Mouse (Mus musculus) right cerebral cortex, adult 18-20 months (tissue): ENCODE results near the gene Catsper3.

Experiments
- DNase-seq: peaks from one replicate; pipeline ENCODE4 v3.0.0; 2022; ENCODE audit warnings: mixed read lengths

The Catsper3 gene

DNA sequence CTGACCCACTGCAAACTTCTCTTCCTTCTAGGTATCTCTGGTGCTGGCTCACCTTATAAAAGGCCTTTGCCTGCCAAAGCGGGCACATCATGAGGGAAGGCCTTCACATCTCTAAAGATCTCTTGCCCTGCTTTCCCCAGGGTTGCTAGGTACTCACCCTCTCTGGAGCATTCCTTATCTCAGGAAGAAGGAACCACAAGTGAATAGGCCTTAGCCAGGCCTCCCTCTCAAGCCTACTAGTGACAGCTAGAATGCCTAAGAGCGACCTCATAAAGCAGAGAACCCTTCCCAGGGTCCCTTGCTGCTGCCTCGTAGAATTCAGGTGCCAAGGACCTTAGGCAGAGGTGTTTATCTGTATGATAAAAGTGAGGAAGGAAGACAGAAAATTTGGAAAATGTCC lies at the start of gene Catsper3:
Catsper3 (plus strand) TSS at position 301 of the 400 bp plus-strand sequence.
- DNase-seq = no peak

DNA sequence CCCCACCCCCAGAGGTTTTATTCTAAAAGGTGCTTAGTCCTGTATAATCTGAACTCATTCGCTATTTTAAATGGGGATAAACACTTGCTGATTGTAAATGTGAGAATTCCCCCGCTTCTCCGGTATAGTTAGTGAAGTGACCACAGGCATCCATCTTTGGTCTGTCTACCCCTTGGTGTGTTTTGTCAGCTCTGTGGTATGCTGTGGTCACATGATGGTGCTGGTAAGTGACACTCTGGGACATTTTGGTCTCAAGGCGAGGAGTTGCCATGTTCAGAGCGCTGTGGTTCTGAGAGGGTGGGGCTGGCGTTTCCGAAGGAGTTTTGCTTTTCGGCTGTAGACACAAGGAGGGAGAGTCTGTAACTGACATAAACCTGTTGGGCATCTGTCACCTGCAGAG lies 46.5 kb upstream of the Catsper3 start:
- no peak for DNase-seq

- DNase-seq = peak; percentile 46
Measured at GRCm38 (mm10) chr13:55742306-55742705, 42.1 kb upstream of the Catsper3 start.

GRCm38 (mm10) chr13:55754380-55754779 lies 30.0 kb upstream of the Catsper3 start:
- no peak for DNase-seq

DNA sequence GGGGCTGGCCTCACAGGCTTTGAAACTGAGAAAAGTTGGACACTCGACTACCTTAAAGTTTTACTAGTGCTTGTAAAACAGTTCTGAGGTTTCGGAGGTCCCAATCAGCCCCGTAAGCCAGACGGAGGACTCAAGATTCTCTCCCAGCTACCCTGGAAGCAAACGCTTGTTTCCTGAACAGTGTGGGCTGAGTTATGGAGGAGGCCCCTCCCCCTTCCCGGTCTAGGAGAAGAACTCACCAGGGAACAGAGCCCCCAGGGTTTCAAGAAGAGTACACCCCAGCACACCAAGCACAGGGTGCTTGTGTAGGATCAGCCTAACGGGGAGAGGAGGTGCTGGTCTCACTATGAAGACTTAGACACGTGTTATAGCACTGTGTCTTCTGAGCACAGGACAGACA lies 27.6 kb upstream of the Catsper3 start:
- DNase-seq = no peak

- DNase-seq = no peak
Measured at GRCm38 (mm10) chr13:55757645-55758044, 26.7 kb upstream of the Catsper3 start.

DNA sequence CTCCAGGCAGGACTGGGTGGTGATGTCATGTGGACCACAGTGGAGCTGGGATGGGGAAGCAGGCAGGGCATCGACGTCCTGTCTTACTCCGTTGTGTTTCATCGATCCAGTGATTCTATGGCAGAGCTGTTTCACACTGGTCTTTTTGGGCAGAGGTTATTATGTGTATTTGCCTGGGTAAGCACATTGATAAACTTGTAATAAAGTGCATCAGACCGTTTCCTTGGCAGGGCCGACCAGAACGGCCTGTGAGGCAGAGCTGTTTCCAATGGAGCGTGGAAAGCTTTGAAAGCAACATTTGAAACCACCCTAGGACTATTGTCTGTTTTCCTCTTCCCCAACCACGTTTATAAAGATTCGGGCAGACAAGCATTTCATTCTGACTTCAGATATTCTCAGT lies 23.8 kb upstream of the Catsper3 start:
- no peak for DNase-seq

GRCm38 (mm10) chr13:55761486-55761885 lies 22.9 kb upstream of the Catsper3 start:
- DNase-seq = no peak

DNA sequence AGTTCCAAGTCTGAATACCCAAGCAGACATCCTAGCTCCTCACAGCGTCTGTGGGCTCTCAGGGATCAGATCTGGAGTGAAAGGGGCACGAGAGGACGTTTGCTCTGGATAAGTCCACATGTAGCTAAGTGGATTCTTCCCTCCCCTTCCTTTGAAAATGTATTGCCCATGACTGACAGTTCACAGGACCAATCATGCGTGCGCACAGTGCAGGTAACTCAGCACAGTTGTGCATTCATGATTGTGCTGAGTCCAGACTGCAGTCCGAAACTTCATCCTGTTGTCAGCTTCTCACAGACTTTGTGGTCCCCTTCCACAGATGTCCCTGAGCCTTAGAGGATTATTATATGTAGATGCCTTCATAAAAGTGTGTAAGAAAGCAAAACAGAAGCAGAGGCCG lies 10.0 kb upstream of the Catsper3 start:
- DNase-seq = no peak

GRCm38 (mm10) chr13:55775056-55775455 lies 9.3 kb upstream of the Catsper3 start:
- no peak for DNase-seq

DNA sequence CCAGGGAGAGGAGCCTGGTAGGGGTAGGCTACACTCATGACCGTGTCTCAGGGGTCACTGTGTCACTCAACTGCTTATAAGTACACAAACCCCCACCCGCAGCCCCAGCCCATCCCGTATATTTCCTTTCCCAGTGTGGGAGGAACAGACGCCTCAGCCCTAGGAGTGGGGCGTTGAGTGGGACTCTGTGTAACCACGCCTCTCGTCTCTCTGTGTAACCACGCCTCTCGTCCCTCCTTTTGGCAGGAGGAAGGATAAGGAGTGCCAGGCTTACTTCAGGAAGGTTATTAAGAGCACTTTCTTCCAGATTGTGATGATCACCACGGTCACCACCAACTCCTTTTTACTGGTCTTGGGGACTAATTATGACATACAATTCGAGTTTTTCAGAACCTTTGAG lies 1.8 kb downstream of the Catsper3 start:
- no peak for DNase-seq

DNA sequence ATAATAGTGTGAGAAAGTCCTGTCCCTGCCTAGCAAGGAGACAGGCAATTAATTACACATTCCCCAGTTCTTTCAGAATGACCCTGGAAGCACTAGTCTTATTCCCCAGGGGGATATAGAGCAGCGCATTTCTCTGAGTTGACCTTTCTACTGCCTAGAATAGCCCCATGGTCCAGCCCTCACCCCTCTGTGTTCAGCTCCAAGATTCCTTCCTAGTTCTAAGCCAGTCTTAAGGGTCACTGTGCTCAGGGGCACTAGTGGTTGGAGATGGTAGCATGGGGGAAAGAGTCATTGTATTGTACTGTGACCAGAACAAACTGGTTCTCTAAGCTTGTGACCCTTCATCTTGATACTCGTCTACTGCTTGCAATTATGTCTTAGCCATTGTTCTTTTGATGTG lies 16.9 kb downstream of the Catsper3 start:
- DNase-seq = no peak

DNA sequence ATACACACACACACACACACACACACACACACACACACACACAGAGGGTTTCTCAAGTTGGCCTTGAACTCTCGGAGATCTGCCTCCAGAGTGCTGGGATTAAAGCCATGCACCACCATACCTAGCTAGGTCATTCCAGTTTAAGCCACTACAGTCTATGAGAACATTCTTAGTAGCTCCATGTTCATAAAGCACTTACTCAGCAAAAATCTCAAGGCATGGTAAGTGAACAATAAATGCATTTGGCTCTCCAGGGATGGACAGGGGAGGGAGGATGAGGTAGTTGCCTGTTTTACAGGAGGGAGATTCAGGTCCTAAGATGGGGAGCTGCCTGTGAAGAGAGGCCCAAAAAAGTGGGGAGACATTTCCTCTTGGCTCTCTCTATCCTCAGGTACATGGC lies 19.6 kb downstream of the Catsper3 start:
- no peak for DNase-seq

DNA sequence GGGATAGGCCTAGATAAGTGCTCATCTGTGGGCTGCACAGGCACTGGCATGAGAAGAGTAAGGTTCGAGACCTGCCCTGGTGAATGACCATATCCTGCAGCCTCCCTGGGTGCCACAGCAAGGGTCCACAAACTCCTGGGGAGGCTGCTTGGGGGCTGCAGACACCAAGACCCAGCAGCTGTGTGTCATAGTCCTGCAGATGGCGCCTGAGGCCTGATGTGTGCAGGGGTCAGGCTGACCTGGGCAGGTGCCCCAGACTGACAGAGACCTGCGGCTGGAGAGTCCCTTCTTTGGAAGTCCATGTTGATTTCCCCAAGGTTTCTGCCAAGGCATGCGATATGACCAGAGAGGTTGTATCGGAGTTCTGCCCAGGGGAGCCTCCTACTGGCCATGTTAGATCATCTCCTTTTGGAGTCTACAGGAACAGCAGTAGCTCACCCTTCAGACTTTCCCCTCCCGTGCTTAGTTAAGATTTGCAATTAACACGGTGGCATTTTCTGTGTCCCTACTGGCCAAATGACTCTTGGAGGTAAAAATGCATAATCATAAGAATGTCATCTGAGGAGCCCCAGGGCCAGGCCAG lies 24.8 kb downstream of the Catsper3 start:
- no peak for DNase-seq

DNA sequence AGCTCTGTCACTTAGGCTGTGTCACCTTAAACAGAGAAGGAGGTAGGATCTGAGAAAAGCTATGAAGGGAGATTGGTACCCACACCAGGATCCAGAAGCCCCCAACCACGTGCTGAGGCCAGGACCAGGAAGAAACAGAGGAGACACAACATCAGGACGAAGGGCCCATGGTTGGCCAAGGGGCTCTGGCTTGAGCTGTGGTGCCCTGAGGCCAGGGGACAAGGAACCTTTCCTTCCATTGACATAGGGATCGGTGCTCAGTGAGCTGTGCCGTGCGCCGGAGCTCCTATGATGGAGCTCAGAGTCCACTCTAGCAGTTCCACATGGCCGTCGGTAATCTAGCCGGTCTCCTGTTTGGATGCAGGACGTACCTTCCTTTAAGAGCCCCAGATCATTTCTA lies 25.3 kb downstream of the Catsper3 start:
- DNase-seq = no peak

DNA sequence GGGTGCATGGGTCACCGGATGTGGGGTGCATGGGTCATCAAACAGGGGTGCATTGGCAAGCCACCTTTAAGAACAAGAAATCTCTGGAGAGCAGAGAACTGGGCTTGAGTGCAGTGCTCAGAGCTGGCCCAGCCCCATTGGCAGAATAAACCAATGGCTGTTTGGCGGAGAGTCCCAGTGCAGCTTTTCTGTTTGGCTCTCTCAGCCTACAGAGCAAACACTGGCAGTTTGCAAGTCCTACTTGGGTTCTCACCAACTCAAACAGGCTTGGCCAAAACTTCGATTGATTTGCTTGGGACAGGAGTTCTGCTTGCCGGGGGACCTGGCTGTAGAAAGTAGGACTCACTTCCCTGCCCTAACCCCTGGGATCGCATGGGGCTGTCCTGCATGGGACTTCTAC lies 26.6 kb downstream of the Catsper3 start:
- no peak for DNase-seq

GRCm38 (mm10) chr13:55813490-55814016 lies 29.2 kb downstream of the Catsper3 start:
- no peak for DNase-seq

- no peak for DNase-seq
Measured at GRCm38 (mm10) chr13:55814834-55815233, 30.5 kb downstream of the Catsper3 start.

- no peak for DNase-seq
Measured at GRCm38 (mm10) chr13:55822499-55822898, 38.1 kb downstream of the Catsper3 start.

DNA sequence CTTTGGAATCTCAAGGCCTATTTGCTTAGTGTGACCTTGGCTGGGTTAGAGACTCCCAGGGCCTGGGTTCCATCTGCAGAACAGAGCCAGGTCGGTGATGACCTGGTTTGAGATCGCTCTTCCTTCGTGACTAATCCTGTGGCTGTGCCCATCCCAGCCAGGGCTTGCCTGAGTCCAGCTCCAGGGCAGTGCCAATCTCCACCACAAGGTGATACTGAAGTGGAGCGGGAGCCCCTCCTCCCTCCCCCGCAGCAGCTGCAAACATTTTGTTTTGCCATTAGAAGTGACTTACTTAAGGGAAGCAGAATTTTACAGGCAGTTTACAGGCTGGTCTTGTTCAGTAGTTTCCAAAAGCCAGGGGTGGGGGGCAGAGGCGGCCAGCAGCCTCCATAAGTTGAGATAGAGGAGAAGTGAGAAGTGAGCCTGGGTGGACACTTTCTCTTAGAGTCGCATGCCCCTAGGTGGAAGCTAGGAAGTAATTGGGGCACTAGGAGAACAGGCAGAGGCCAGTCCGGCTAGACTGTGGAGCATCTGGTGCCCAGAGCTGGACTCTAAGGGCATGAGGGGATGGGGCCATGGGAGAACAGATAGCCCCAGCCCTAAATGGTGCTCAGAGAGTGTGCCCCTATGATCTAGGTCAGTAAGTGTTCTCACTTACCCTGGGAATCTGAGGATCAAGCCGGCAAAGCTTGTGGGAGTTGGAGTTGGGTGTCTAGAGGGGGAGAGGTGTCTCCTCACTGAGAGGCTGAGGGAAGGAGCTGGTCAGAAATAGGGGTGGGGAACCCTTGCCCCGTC lies 40.0 kb downstream of the Catsper3 start:
- no peak for DNase-seq

GRCm38 (mm10) chr13:55825245-55825681 lies 40.9 kb downstream of the Catsper3 start:
- DNase-seq = no peak

DNA sequence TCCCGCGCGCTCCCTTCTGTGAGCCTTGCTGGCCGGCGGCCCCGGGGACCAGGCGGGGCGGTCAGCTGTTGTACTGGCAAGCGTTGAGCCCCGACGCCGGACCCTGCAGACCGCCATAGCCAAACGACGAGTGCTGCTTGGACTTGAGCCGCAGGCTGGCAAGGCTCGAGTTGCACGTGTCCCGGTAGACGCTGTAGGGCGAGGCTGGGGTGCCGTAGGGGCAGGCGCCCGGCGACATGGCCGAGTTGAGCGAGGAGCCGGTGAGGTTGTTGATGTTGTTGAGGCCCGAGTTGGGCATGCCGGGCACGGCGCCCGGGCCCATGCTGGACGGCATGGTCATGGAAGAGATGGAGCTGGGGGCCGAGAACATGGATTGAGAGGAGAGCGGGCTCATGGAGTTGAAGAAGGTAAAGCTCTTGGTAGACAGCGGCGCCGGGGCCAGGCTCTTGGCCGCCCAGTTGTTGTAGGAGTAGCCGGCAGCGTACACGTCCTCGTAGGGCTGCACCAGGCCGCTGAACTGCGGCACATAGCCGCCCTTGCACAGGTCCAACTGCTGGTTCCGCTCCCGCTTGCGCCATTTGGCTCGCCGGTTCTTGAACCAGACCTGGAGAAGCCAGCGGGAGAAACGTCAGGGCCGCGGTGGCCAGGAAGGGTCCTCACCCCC lies 41.8 kb downstream of the Catsper3 start:
- DNase-seq = no peak

DNA sequence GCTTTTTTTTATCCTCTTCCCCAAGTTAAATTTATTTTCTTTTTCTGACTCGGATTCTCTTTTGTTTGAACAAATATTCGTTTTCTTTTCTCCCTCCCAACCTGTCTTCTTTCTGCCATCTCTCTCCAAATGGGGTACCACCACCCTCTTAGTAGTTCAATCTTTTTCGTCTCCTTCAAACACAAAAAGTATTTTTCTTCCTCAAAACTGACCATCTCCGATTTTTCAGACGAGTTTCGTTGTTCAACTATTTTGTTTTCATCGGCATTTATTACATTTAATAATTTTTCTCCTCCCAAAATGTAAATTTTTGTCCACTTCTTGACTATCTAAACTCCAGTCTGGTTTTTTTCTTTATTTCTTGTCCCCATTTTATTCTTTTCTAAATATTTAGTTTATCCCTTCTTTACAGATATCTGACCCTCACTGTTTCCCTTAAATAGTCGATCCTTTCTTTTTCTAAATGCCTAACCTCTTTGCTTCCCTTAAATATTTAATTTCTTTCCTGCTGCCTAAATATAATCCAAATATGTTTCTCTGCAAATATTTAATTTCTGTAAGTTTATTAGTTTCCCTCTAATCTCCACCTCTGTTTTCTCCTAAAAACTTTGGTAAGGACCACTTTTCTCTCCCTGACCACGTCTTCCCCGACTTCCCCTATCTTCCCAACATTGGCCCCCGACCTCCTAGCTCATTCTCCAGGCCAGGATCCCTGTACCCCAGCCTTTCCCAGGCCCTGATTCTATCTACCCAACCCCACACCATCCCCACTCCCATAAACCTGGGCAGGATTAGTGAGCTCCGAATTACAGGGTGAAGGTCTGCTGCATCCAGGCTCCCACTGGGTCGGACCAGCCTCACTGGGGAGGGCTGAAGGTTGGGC lies 42.7 kb downstream of the Catsper3 start:
- DNase-seq = no peak
